Mouse (Mus musculus): ENCODE data around the gene Zfp866. TPM values are rescaled to one million over a fixed set of nuclear protein-coding genes. Genes with fewer than 3 reads are reported as not detected.

The Zfp866 gene
- total and polyA plus RNA-seq, 3 experiments: 14.3 to 16.0 (median 14.4) TPM

DNA sequence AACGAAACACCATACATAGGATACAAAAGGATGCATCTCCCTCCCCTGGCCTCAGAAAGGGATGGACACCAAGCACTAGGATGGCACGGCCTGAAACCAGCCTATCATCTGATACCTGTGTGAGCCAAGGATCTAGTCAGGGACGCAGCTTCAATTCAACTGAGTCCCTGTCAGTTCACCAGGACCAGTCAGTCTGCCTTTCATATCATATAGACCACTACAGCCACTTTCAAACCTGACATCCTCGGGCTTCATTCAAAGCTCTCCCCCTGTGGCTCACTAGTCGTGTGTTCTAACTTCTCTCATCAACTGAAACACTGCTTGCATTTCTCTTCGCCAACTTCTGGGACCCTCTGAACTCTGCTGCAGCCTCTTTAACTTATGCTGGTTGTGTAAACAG, 75.6 kb downstream of the Zfp866 start:
- no peak for TF ChIP-seq CHD1 (IDR thresholded peaks at IDR 0.05; ENCODE audit: low read depth, low read length)
- TF ChIP-seq ZKSCAN1 (IDR thresholded peaks at IDR 0.05; ENCODE audit: borderline replicate concordance, low read depth, low read length): no peak
- no peak for TF ChIP-seq E2F4 (IDR thresholded peaks at IDR 0.05; ENCODE audit: insufficient replicate concordance, low read depth, low read length)
- TF ChIP-seq BHLHE40 (IDR thresholded peaks at IDR 0.05; ENCODE audit: low read depth, low read length): no peak
- TF ChIP-seq KAT2A (IDR thresholded peaks at IDR 0.05; ENCODE audit: insufficient replicate concordance, low read length): no peak
- TF ChIP-seq POLR2AphosphoS2 (IDR thresholded peaks at IDR 0.05; ENCODE audit: low read depth, low read length): no peak
- no peak for TF ChIP-seq TCF12 (IDR thresholded peaks at IDR 0.05; ENCODE audit: low read depth, low read length)
- TF ChIP-seq MYC (IDR thresholded peaks at IDR 0.05; ENCODE audit: low read depth, low read length): no peak
- TF ChIP-seq NRF1 (IDR thresholded peaks at IDR 0.05; ENCODE audit: low read depth, low read length): no peak
- TF ChIP-seq ZMIZ1 (IDR thresholded peaks at IDR 0.05; ENCODE audit: low read depth, low read length): no peak
- TF ChIP-seq MEF2A (IDR thresholded peaks at IDR 0.05; ENCODE audit: borderline replicate concordance, low read depth, low read length): no peak
- TF ChIP-seq POLR2A (IDR thresholded peaks at IDR 0.05; ENCODE audit: low read depth, low read length): no peak
- TF ChIP-seq USF2 (conservative IDR thresholded peaks at IDR 0.05; ENCODE audit: low read depth, low read length): no peak
- TF ChIP-seq JUN (IDR thresholded peaks at IDR 0.05; ENCODE audit: insufficient read depth, low read depth, low read length): no peak
- no peak for TF ChIP-seq GABPA (IDR thresholded peaks at IDR 0.05; ENCODE audit: insufficient replicate concordance, low read depth, low read length)
- TF ChIP-seq MAFK (IDR thresholded peaks at IDR 0.05; ENCODE audit: insufficient replicate concordance, low read length): no peak
- no peak for TF ChIP-seq SIN3A (IDR thresholded peaks at IDR 0.05; ENCODE audit: low read length)
- no peaks in the 10 kb centered on the region for H3K9me3 ChIP-seq (replicated peaks; ENCODE audit: low read length)
- peaks cover 4 to 24% of the 10 kb centered on the region in 2 experiments for H3K4me1 ChIP-seq (ENCODE audit: control insufficient read depth in 1 of 2, insufficient read depth in 2 of 2)
- dilution Hi-C loops (cut with MboI; ENCODE audit: extremely low pct_ligation_motif_present, extremely low pct_unique_long_range_greater_than_20kb, low sequenced_read_pairs) (no loop called here), in situ Hi-C loops (cut with MboI; ENCODE audit: low pct_ligation_motif_present, low pct_unique_long_range_greater_than_20kb, low sequenced_read_pairs) (no loop called here)
- H3K27ac ChIP-seq (ENCODE audit: insufficient read depth, low read depth): no peak overlapping the region
- peak overlapping the region; percentile 95 for H3K4me2 ChIP-seq (ENCODE audit: insufficient read depth, low read depth, poor library complexity, severe bottlenecking)
- H3K27me3 ChIP-seq (replicated peaks): no peaks in the 10 kb centered on the region
- peak overlapping the region in 2 of 3 experiments; percentile 57 to 91 for H3K4me3 ChIP-seq (replicated peaks in 1 of 3; ENCODE audit: low read depth in 2 of 3, low read length in 2 of 3, poor library complexity in 1 of 3)
- H3K36me3 ChIP-seq (replicated peaks in 1 of 2; ENCODE audit: control insufficient read depth in 1 of 2, insufficient read depth in 1 of 2, low read length in 1 of 2): peaks cover 23 to 37% of the 10 kb centered on the region in 2 experiments
- H3K9ac ChIP-seq (ENCODE audit: insufficient read depth, low read depth): peak overlapping the region; percentile 94
- peaks cover 42% of the 10 kb centered on the region for H3K79me2 ChIP-seq (replicated peaks; ENCODE audit: control insufficient read depth, extremely low read depth, insufficient read depth, poor library complexity, severe bottlenecking)
- no peak for DNase-seq (ENCODE audit: extremely low read depth)

- Histone ChIP-seq H3K4me1 (ENCODE audit: control insufficient read depth in 1 of 2, insufficient read depth in 2 of 2) (peaks cover 4 to 24% of the 10 kb centered on the region in 2 experiments), H3K27me3 (replicated peaks) (no peaks in the 10 kb centered on the region), H3K27ac (ENCODE audit: insufficient read depth, low read depth) (no peak overlapping the region), H3K4me3 (replicated peaks in 1 of 3; ENCODE audit: low read depth in 2 of 3, low read length in 2 of 3, poor library complexity in 1 of 3) (no peak overlapping the region), H3K36me3 (replicated peaks in 1 of 2; ENCODE audit: control insufficient read depth in 1 of 2, insufficient read depth in 1 of 2, low read length in 1 of 2) (peaks cover 36 to 54% of the 10 kb centered on the region in 2 experiments), H3K4me2 (ENCODE audit: insufficient read depth, low read depth, poor library complexity, severe bottlenecking) (no peak overlapping the region), H3K9ac (ENCODE audit: insufficient read depth, low read depth) (no peak overlapping the region), H3K79me2 (replicated peaks; ENCODE audit: control insufficient read depth, extremely low read depth, insufficient read depth, poor library complexity, severe bottlenecking) (peaks cover 42% of the 10 kb centered on the region), H3K9me3 (replicated peaks; ENCODE audit: low read length) (no peaks in the 10 kb centered on the region)
- DNase-seq (ENCODE audit: extremely low read depth): no peak
- dilution Hi-C loops (cut with MboI; ENCODE audit: extremely low pct_ligation_motif_present, extremely low pct_unique_long_range_greater_than_20kb, low sequenced_read_pairs) (no loop called here), in situ Hi-C loops (cut with MboI; ENCODE audit: low pct_ligation_motif_present, low pct_unique_long_range_greater_than_20kb, low sequenced_read_pairs) (no loop called here)
- TF ChIP-seq E2F4 (IDR thresholded peaks at IDR 0.05; ENCODE audit: insufficient replicate concordance, low read depth, low read length) (no peak), BHLHE40 (IDR thresholded peaks at IDR 0.05; ENCODE audit: low read depth, low read length) (no peak), PAX5 (IDR thresholded peaks at IDR 0.05; ENCODE audit: low read length) (no peak), ZNF384 (IDR thresholded peaks at IDR 0.05; ENCODE audit: low read depth, low read length) (no peak), NRF1 (IDR thresholded peaks at IDR 0.05; ENCODE audit: low read depth, low read length) (no peak), MAX (IDR thresholded peaks at IDR 0.05; ENCODE audit: low read length) (no peak), USF2 (conservative IDR thresholded peaks at IDR 0.05; ENCODE audit: low read depth, low read length) (no peak), USF1 (IDR thresholded peaks at IDR 0.05; ENCODE audit: low read depth, low read length) (no peak), ETS1 (conservative IDR thresholded peaks at IDR 0.05; ENCODE audit: low read depth, low read length) (no peak), POLR2A (IDR thresholded peaks at IDR 0.05; ENCODE audit: low read depth, low read length) (no peak), GABPA (IDR thresholded peaks at IDR 0.05; ENCODE audit: insufficient replicate concordance, low read depth, low read length) (no peak), TBP (conservative IDR thresholded peaks at IDR 0.05; ENCODE audit: low read depth, low read length) (no peak), HCFC1 (IDR thresholded peaks at IDR 0.05; ENCODE audit: low read depth, low read length) (no peak), POLR2AphosphoS2 (IDR thresholded peaks at IDR 0.05; ENCODE audit: low read depth, low read length) (no peak), CTCF (conservative IDR thresholded peaks at IDR 0.05 in 1 of 2, IDR thresholded peaks at IDR 0.05 in 1 of 2; ENCODE audit: low read depth in 2 of 2, low read length in 2 of 2) (no peak), MAFK (IDR thresholded peaks at IDR 0.05; ENCODE audit: insufficient replicate concordance, low read length) (no peak), CHD1 (IDR thresholded peaks at IDR 0.05; ENCODE audit: low read depth, low read length) (no peak), NELFE (IDR thresholded peaks at IDR 0.05; ENCODE audit: low read depth, low read length) (no peak), CHD2 (IDR thresholded peaks at IDR 0.05; ENCODE audit: low read length) (no peak), SMC3 (IDR thresholded peaks at IDR 0.05; ENCODE audit: low read depth, low read length) (no peak)
These were observed 77.5 kb downstream of the Zfp866 start for GRCm38 (mm10) chr8:69713516-69713915.
